Mouse (Mus musculus): ENCODE measurements around the gene Defb15.
A peak's percentile ranks its signal among the peaks of the same experiment; 100 is the strongest.
"Not testable (repeated sequence)": the region's sequence is repeated elsewhere in the genome, so short reads cannot be mapped to it uniquely, and the experiment has no call there.

The Defb15 gene

DNA sequence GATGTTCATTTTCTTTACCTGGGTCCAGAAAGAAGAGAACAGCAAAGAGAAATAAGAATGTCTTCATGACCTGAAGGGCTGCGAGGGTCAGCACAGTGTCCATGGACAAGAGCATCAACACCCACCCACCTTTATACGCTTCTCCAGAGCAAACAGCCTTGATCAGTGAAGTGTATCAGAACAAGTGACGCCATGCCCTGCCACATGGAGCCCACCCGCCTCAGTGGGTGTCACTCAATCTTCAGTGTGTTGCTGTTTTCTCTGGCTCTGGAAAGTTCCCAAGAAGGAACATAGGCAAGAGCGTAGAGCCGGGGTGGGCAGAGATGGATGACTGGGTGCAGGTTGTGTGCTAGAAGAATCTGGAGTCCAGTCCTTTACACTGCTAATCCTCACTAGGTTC is at the start of gene Defb15:
Gene Defb15, minus strand, starts transcription at position 101 of the 400 bp plus-strand sequence.
- DNase-seq: no peak

DNA sequence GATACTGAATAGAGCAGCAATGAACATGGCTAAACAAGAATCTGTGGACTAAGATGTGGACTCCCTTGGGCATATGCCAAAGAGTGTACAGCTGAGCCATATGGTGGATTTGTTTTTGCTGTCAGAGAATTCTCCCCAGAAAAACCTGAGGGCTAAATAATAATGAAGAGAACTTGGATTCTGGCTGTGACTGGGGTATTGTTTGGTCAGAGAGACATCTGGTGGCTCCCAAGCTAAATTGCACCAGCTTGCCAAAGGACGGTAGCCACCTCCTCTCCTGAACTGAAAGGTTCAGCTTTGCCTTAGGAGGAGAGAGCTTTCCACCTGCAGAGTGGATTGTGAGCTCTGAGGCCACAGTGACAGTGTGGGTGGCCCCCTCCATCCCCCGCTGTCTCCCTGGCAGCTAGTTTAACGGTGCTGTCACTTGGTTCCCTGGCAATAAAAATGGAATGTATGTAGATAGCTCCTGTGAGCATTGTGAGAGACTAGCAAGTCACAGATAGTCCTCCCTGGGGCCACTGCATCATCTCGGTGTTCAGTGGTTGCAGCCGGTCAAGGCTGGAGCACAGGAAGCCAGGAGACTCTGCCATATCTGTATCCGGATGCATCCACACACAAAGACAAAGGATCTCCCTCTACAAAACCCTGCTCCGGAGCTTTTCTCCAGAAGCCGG is 49.3 kb upstream of the Defb15 start:
- peak; percentile 5 for DNase-seq

DNA sequence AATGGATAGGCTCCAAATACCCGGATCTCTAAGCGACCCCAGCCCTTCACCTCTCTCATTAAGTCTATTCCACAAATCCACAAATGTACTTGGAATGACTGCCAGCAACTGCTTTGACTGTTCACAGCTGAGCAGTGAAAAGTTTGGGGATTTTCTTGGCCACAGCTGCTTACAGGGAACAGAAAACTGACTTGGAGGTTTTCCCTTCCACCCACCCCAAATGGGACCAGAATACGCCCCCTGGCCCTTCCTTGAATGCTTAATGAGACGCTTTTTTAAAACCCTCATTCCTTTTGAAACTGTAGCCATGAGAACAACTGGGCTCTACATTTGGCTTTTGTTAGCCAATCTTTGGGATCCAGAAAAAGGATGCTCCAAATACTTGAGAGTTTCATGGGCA is 45.7 kb upstream of the Defb15 start:
- DNase-seq: no peak

DNA sequence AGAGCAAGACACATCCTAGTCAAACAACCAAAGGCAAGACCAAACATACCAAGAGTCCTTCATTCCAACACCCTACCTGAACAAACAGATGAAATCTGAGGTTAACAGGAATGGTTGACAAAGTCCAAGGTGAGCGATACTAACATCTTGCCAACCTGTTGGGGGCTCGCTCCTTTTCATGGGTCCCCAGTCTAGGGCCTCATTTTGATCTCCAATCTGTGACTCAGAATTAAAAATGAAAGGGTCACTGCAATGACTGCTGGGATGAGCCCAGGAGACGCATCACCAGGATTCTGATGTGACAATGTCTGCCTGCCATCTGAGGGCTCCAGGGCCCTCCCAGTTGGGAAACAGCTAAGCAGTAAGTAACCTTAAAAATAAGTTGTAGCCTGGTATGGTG is 37.0 kb upstream of the Defb15 start, which contains the start of gene Ccdc70:
Gene Ccdc70, plus strand, starts transcription at position 301 of the 400 bp plus-strand sequence.
- no peak for DNase-seq

DNA sequence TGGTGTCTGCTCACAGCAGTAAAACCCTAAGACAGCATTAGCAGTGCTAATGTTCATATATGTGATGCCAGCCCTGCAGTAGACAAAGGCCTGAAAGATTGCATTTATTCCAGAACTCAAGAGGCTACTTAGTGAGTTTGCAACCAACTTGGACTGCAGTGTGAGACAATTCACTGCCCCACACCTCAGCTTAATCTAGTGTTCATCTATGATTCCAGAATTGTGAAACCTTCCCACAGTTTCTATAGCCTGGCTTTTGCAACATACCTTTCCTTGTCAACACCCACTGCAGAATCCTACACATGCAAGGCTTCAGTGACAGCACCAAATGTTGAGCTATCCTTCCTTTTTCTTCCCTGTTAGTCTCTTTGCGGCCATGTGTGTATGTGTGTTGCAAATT is 34.1 kb upstream of the Defb15 start:
- DNase-seq: no peak

- no peak for DNase-seq
Observed at GRCm38 (mm10) chr8:21958414-21958813, 25.9 kb upstream of the Defb15 start, which contains the start of gene Fam90a1a. Gene Fam90a1a (plus strand): TSS chr8:21958714.

GRCm38 (mm10) chr8:21956336-21956735 is 23.8 kb upstream of the Defb15 start:
- DNase-seq: no peak

- peak; percentile 19 for DNase-seq
Observed at GRCm38 (mm10) chr8:21955321-21955720, 22.8 kb upstream of the Defb15 start.

DNA sequence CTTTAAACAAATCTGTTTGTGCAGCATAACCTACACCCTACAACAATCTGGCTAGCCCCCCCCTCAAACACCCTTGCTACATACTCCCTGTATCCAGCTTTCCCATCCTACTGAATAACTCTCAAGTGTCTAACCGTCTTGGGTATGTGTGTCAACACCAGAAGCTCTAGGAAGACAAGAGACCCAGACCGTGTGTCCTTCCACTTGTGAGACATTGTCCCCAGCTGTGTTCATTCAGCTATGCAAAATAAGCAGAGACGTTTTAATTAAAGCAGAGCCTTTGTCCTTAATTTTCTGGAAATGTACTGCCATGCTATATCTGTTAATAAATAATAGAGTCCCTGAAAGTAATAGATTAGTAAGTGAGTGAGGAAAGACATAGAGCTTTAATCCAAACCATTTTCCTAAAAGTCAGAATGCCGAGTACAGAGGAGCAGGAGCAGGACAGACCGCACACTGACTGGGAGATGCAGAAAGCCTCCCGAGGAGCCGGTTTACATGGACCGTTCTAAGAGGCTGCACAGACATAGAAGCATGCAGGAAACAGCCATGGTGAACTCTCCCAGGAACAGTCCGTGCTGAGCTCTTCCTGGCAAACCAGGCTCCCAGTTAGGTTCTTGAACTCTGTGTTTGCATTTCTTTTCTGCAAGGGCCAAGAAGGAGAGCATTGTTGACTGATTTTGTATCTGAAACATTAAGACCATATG is 15.0 kb upstream of the Defb15 start:
- peak; percentile 7 for DNase-seq

GRCm38 (mm10) chr8:21946462-21946861 is 14.0 kb upstream of the Defb15 start, which contains the start of gene Defb13:
Gene Defb13 (plus strand): TSS chr8:21946762.
- no peak for DNase-seq

- DNase-seq: not testable (repeated sequence)
Observed at GRCm38 (mm10) chr8:21938052-21938451, 5.5 kb upstream of the Defb15 start, which contains the start of gene Defb35. Gene Defb35 (plus strand): TSS chr8:21938352.

GRCm38 (mm10) chr8:21930754-21931153 is 1.8 kb downstream of the Defb15 start:
- DNase-seq: not testable (repeated sequence)

DNA sequence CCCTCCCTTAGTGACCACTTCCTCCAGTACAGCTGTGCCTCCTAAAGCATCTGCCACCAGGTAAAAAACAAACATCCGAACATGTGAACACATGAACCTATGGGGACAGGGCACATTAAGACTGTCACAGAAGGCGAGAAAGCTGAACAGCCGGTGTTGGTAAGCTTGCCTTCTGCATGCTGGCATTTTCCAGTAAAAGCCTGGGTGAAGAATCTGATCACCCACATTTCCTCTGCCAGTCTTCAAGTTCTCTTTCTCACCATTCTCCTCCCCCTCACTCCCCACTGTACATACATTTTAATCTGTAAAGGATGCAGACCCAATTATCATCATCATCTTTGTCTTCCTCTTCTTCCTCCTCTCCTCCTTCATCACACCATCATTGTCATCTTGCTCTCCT is 16.9 kb downstream of the Defb15 start:
- DNase-seq: no peak

DNA sequence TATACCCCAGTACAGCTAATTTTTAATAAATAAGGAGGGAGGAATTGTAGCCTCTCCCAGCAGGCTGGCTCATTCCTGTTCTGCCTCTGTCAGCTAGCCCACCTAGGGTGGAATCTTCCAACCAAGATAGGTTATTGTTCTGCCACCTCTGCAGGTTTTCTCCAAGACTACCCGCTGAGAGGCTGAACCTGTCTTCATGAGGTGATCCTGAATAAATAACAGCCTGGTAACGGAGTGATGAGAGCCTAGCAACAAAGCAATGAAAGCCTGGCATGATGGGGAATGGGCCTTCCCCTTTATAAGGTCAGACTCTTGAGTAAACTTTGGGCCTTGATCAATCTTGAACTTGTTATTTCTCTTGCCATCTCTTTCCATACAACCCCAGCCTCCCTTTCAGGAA is 20.0 kb downstream of the Defb15 start:
- DNase-seq: no peak

GRCm38 (mm10) chr8:21911931-21912330 is 20.6 kb downstream of the Defb15 start:
- DNase-seq: no peak

DNA sequence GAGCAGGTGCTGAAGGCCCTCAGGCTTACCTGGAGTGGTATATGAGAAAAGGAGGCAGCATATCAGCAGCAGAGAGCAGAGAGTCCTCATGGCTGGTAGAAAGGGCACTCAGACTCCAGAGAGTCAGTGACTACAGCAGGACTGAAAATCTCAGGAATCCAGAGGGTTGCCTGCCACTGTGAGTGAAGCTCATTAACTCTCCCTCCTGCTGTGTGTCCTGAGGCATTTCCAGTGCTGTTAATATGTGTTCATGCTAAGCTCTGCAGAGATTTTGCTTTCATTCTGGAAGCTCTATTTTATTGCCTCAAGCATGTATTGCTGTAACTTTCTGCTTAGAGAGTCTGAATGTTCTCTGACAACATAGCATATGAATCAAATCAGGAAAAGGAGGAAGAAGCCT is 26.2 kb downstream of the Defb15 start, which contains the start of gene Defb11:
Gene Defb11, minus strand, starts transcription at position 123 of the 400 bp plus-strand sequence.
- peak; percentile 56 for DNase-seq

GRCm38 (mm10) chr8:21885321-21885720 is 47.2 kb downstream of the Defb15 start, which contains the start of gene Defb9:
Gene Defb9 (minus strand): TSS chr8:21885421.
- DNase-seq: not testable (repeated sequence)

All from kidney, adult 11 months (tissue).